Mouse (Mus musculus) liver, adult (tissue): Measurements from ENCODE around the gene Zfp846.

Experiments used
- GATA4 ChIP-seq: IDR thresholded peaks from 2 replicates; pipeline ENCODE4 v1.6.1; 2014; ENCODE audit warnings: mild to moderate bottlenecking, low read length; ENCODE audit not compliant: insufficient replicate concordance

Gene Zfp846

GRCm38 (mm10) chr9:20581175-20581634 is at the start of gene Zfp846:
Gene Zfp846 (plus strand): TSS chr9:20581291.
- TF ChIP-seq GATA4: peak; percentile 96

DNA sequence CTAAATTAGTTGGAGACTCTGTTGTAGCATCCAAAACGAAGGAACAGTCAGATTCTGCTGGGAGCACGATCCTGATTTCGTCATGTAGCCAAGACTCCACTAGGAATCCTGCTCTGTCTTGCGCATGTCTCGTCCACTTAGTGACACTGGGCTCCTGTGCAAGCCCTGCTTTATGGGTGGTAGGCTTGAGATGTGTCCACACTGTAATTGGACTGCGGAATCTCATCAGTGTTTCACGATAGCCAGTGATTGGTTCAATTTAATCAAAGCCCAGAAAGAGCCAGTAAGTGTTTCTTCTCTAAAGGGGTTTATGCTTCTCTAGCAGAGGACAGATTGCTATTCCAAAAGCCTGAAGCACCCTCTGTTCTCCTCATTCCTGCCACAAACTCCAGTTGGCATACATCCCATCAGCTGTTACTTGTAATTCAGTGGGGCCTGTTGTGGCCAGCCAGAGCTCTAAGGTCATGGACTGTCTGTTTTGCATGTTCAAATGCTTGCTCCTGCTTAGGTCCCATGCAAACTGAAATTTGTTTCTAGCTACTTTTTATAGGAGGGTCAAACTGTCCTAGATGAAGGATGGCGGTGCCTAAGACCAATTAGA is 46.7 kb upstream of the Zfp846 start:
- no peak for TF ChIP-seq GATA4

DNA sequence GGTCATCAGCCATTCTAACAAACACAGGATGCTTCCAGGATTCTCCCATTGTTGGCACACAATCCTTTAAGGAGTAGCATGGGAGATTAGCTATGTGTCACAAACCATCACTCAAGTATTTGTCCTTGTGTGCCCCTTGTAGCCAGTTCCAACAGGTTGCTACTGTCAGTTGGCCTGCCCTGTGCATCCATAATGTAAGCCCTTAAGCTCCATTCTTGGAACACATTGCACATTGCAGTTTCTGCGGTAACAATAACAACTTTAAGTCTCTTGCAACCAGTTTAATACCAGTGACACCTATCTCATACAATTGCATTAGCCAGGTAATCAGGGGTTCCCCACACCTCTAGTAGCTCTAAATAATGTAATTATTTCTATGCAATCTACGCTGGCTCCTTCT is 44.5 kb upstream of the Zfp846 start:
- TF ChIP-seq GATA4: no peak

DNA sequence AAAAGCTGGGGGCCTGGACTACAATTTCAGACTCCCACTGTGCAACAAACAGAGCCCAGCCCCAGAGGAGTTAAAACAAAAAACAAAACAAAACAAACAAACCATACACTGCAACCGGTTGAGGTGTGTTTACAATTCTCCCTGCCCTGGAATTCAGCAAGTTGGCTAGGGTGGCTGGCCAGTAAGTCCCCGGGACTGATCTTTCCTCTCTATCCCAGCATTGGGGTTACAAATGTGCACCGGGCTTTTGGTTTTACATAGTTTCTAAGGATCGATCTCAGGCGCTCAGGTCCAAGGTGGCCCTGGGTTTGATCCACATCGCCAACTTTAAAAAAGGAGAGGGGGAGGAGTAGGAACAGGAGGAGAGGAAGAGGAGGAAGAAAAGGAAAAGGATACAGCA is 37.6 kb upstream of the Zfp846 start:
- TF ChIP-seq GATA4: no peak

GRCm38 (mm10) chr9:20544070-20544821 is 36.8 kb upstream of the Zfp846 start:
- no peak for TF ChIP-seq GATA4

DNA sequence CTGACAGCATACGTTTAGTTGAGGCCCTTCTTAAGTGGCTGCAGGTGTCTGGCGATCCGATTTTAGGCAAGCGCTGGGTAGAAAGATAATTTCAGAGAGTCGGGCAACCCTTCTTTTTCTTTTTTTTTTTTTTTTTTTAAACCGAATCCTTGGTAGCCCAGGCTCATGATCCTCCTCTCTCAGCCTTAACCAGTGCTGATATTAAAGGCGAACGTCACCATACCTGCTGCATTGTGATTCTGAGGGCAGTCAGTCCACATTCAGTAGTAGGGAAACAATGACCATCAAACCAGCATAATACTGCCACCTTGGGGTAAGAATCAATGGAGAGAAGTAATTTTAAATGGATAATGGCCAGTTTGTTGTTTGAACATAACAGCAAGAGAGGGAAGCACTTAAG is 35.9 kb upstream of the Zfp846 start:
- no peak for TF ChIP-seq GATA4

- TF ChIP-seq GATA4: no peak
Measured at GRCm38 (mm10) chr9:20551781-20552275, 29.3 kb upstream of the Zfp846 start.

GRCm38 (mm10) chr9:20552698-20553097 is 28.4 kb upstream of the Zfp846 start:
- TF ChIP-seq GATA4: no peak

DNA sequence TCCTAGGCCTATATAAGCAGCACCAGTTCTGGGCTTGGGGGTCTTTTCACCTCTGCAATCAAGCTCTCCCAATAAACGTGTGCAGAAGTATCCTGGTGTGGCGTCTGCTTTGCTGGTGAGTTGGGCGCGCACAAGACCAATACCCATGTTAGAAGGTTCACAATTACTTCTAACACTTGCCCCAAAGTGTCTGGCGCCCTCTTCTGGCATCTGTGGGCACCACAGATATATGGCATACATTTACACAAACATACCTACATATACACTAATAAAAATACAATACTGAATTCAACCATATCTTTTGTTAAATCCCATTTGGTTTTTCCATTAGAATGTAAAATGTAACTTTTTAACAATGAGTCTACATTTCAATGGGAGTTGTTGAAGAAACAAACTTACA is 18.9 kb upstream of the Zfp846 start:
- TF ChIP-seq GATA4: no peak

DNA sequence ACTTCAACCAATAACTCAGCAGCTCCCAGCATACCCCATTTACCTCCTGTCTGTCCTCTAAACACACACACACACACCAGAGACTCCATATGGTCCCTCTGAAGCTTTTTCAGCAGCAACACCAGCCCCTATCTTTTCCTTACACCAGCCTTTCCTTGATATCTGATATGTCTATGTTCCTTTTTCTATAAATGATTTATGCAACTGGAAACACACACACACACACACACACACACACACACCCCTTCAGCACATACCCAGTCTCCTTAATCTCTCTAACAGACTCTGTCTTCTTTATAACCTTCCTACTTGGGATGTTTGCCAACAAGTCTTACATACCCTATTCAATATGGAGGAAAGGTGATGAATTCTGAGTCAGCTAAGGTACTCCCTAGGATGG is 10.0 kb upstream of the Zfp846 start:
- no peak for TF ChIP-seq GATA4

DNA sequence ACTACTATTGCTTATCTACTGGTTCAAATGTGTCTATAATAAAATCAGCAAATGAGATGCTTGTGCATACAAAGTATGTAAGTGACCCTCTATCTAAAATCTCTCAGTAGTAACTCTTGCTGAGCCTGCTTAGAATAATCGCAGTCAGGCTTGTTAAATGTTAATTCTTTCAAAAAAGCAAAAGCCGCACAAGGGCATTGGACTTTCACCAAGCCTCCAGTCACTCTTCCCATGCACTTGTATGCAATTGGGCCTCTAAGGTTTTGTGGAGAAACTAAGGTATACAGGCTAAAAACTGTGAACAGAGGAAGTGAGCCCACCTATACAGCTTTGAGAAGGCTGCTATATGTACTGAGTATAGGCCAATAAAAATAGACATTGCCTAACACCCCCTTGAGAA is 4.5 kb upstream of the Zfp846 start:
- no peak for TF ChIP-seq GATA4

DNA sequence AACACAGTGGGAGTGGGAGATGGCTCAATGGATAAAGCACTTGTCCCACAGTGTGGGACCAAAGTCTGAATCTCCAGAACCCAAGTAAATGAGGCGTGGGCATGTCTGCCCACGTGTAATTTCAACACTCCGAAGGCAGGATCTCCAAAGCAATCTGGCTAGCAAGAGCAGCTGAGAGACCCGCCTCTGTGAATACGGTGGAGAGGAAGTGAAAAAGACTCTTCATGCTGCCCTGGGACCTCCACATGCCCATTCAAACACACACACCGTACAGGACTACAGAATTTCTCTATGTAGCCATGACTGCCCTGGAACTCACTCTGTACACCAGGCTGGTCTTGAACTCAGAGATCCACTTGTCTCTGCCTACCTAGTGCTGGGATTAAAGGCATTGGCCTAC is 20.2 kb downstream of the Zfp846 start:
- no peak for TF ChIP-seq GATA4

DNA sequence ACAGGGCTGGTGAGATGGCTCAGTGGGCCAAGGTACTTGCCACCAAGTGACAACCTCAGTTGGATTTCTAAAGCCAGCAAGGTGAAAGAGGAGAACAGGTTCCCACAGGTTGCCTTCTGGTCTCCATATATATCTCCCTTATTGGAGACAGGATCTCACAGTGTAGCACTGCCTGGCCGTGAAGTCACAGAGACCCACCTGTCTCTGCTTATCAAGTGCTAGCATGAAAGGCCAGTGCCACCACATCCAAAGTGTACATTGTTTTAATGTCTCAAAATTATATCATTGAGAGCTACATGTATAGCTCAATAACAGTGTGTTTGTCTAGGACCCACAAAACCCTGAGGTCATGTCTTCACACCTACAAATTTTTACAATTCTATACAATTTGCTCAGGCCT is 25.2 kb downstream of the Zfp846 start:
- no peak for TF ChIP-seq GATA4

GRCm38 (mm10) chr9:20607100-20607974 is 26.2 kb downstream of the Zfp846 start:
- TF ChIP-seq GATA4: no peak; the same call in 1 of the 2 replicates

GRCm38 (mm10) chr9:20609831-20610464 is 28.9 kb downstream of the Zfp846 start:
- TF ChIP-seq GATA4: no peak

GRCm38 (mm10) chr9:20611976-20612375 is 30.9 kb downstream of the Zfp846 start:
- no peak for TF ChIP-seq GATA4

GRCm38 (mm10) chr9:20616685-20617084 is 35.6 kb downstream of the Zfp846 start:
- TF ChIP-seq GATA4: no peak
